Mouse (Mus musculus) lung, embryonic 14.5 days (tissue): Measurements from ENCODE around the gene Zfp467. TPM values are rescaled to one million over a fixed set of nuclear protein-coding genes. Genes with fewer than 3 reads are reported as not detected.

Experiments used
- ATAC-seq: fragments of 200-750 bp; cut with Nextera tagmentation; 2 replicates; pipeline ENCODE4 v1.8.0; 2017; ENCODE audit warnings: mild to moderate bottlenecking, moderate TSS enrichment, moderate library complexity; ENCODE audit not compliant: insufficient read depth
- DNase-seq: peaks from one replicate; pipeline ENCODE4 v3.0.0-alpha.2; 2015
- H3K27ac ChIP-seq: fragments of 300-500 bp; sonication (generic); 2 replicates; pipeline ENCODE4 v1.5.1; 2014; ENCODE audit warnings: low read depth, mild to moderate bottlenecking, moderate library complexity
- H3K27me3 ChIP-seq: fragments of 300-500 bp; sonication (generic); 2 replicates; pipeline ENCODE4 v1.6.1; 2014; ENCODE audit warnings: low read length, control low read depth; ENCODE audit not compliant: insufficient read depth
- H3K36me3 ChIP-seq: fragments of 300-500 bp; sonication (generic); 2 replicates; pipeline ENCODE4 v1.6.1; 2014; ENCODE audit warnings: control low read depth; ENCODE audit not compliant: insufficient read depth
- H3K4me1 ChIP-seq: fragments of 300-500 bp; sonication (generic); 2 replicates; pipeline ENCODE4 v1.6.1; 2014; ENCODE audit warnings: antibody characterized with exemption, control low read depth; ENCODE audit not compliant: insufficient read depth
- H3K4me2 ChIP-seq: fragments of 300-500 bp; sonication (generic); 2 replicates; pipeline ENCODE4 v1.6.1; 2014; ENCODE audit warnings: mild to moderate bottlenecking
- H3K4me3 ChIP-seq: fragments of 300-500 bp; sonication (generic); 2 replicates; pipeline ENCODE4 v1.5.1; 2014; ENCODE audit warnings: low read depth, low read length
- H3K9ac ChIP-seq: fragments of 300-500 bp; sonication (generic); 2 replicates; pipeline ENCODE4 v1.6.1; 2014
- H3K9me3 ChIP-seq: fragments of 300-500 bp; sonication (generic); 2 replicates; pipeline ENCODE4 v1.6.1; 2016; ENCODE audit warnings: low read depth, low read length, control low read depth
- CTCF ChIP-seq: IDR thresholded peaks from 2 replicates; pipeline ENCODE4 v1.5.1; 2016; ENCODE audit warnings: antibody characterized with exemption, low read depth
- WGBS: fragments of 180-500 bp; shearing (Covaris S2); extraction: QIAGEN DNeasy Blood & Tissue Kit; methylation state at CpG from one replicate; pipeline ENCODE4 v1.1.7; 2014; 5-methylcytosine and 5-hydroxymethylcytosine counted together
- polyA plus RNA-seq: library from polyadenylated mRNA; unstranded; fragments of >200 nt; fragmentation: Nextera tagmentation; extraction: Ambion mirVana; gene quantifications from 2 replicates; pipeline ENCODE4 v1.2.1, GENCODE M21; 2014

Gene Zfp467
- polyA plus RNA-seq, 1 experiment from 2014 or later = 20.7 TPM

- Histone ChIP-seq H3K4me3 (no peak overlapping the region), H3K36me3 (peaks cover 62% of the 10 kb centered on the region), H3K27ac (no peak overlapping the region), H3K9ac (no peak overlapping the region), H3K4me2 (no peak overlapping the region), H3K27me3 (no peaks in the 10 kb centered on the region), H3K9me3 (no peaks in the 10 kb centered on the region), H3K4me1 (peaks cover 25% of the 10 kb centered on the region)
- no peak for TF ChIP-seq CTCF
- DNase-seq (no peak), ATAC-seq (no peak)
Measured at GRCm38 (mm10) chr6:48439654-48440053, 6.0 kb downstream of the Zfp467 start.

GRCm38 (mm10) chr6:48438475-48439125 is 7.0 kb downstream of the Zfp467 start:
- no peak for TF ChIP-seq CTCF
- peaks cover 25% of the 10 kb centered on the region for H3K4me1 ChIP-seq
- H3K4me2 ChIP-seq = no peak overlapping the region; the same call in 1 of the 2 replicates
- 41% methylated on average over 55 of the region's 55 CpGs for WGBS
- no peak overlapping the region for H3K4me3 ChIP-seq
- no peak overlapping the region for H3K9ac ChIP-seq
- H3K9me3 ChIP-seq = no peaks in the 10 kb centered on the region
- DNase-seq (peak; percentile 20), ATAC-seq (no peak)
- no peak overlapping the region for H3K27ac ChIP-seq
- no peaks in the 10 kb centered on the region for H3K27me3 ChIP-seq
- peaks cover 62% of the 10 kb centered on the region for H3K36me3 ChIP-seq

- no peak for TF ChIP-seq CTCF
- H3K27ac ChIP-seq = no peak overlapping the region
- H3K9ac ChIP-seq = no peak overlapping the region
- ATAC-seq = no peak
- peaks cover 62% of the 10 kb centered on the region for H3K36me3 ChIP-seq
- DNase-seq = no peak
- 67% methylated on average over 35 of the region's 35 CpGs for WGBS
- H3K4me1 ChIP-seq = peaks cover 21% of the 10 kb centered on the region
- H3K4me3 ChIP-seq = no peak overlapping the region
- no peaks in the 10 kb centered on the region for H3K9me3 ChIP-seq
- no peaks in the 10 kb centered on the region for H3K27me3 ChIP-seq
- no peak overlapping the region for H3K4me2 ChIP-seq
Measured at GRCm38 (mm10) chr6:48437679-48438376, 7.8 kb downstream of the Zfp467 start.

- H3K27ac ChIP-seq = no peak overlapping the region
Measured at GRCm38 (mm10) chr6:48435706-48436349, 9.8 kb downstream of the Zfp467 start.

GRCm38 (mm10) chr6:48435111-48435510 is 10.5 kb downstream of the Zfp467 start:
- no peak overlapping the region for H3K4me2 ChIP-seq
- H3K27ac ChIP-seq = no peak overlapping the region
- no peak overlapping the region for H3K4me3 ChIP-seq
- H3K9me3 ChIP-seq = no peaks in the 10 kb centered on the region
- no peaks in the 10 kb centered on the region for H3K27me3 ChIP-seq
- H3K9ac ChIP-seq = no peak overlapping the region
- peaks cover 14% of the 10 kb centered on the region; the same call in 1 of the 2 replicates for H3K4me1 ChIP-seq
- ATAC-seq = no peak
- 27% methylated on average over 5 of the region's 5 CpGs for WGBS
- no peak for DNase-seq
- peaks cover 41% of the 10 kb centered on the region for H3K36me3 ChIP-seq
- TF ChIP-seq CTCF = no peak

More at GRCm38 (mm10) chr6:48435706-48436349, 9.8 kb downstream of the Zfp467 start:
- Histone ChIP-seq H3K36me3 (peaks cover 42% of the 10 kb centered on the region), H3K9me3 (no peaks in the 10 kb centered on the region), H3K4me3 (no peak overlapping the region), H3K4me2 (no peak overlapping the region), H3K9ac (no peak overlapping the region), H3K27me3 (no peaks in the 10 kb centered on the region), H3K4me1 (peaks cover 16% of the 10 kb centered on the region)
- DNase-seq = peak; percentile 24
- TF ChIP-seq CTCF = no peak
- WGBS = 60% methylated on average over 5 of the region's 5 CpGs
- ATAC-seq = no peak

GRCm38 (mm10) chr6:48434651-48435050 is 11.0 kb downstream of the Zfp467 start:
- DNase-seq (no peak), ATAC-seq (no peak)
- H3K4me2 ChIP-seq = no peak overlapping the region
- no peak overlapping the region for H3K27ac ChIP-seq
- peaks cover 11% of the 10 kb centered on the region; the same call in 1 of the 2 replicates for H3K4me1 ChIP-seq
- H3K4me3 ChIP-seq = no peak overlapping the region
- TF ChIP-seq CTCF = no peak
- H3K9me3 ChIP-seq = no peaks in the 10 kb centered on the region
- no peak overlapping the region for H3K9ac ChIP-seq
- 49% methylated on average over 6 of the region's 6 CpGs for WGBS
- peaks cover 38% of the 10 kb centered on the region for H3K36me3 ChIP-seq
- no peaks in the 10 kb centered on the region for H3K27me3 ChIP-seq
